Mouse (Mus musculus) ES-CJ7 (cell line): ENCODE measurements around the gene Mdga1.

Source experiments
- DNase-seq: peaks from one replicate; pipeline ENCODE4 v3.0.0; 2011; ENCODE audit warnings: low read depth, low spot score

The Mdga1 gene

GRCm38 (mm10) chr17:29920089-29920488 lies 49.8 kb downstream of the Mdga1 start:
- DNase-seq: no peak

- DNase-seq: no peak
Measured at GRCm38 (mm10) chr17:29919552-29919920, 50.4 kb downstream of the Mdga1 start.

GRCm38 (mm10) chr17:29918791-29919551 lies 50.9 kb downstream of the Mdga1 start:
- DNase-seq: no peak

DNA sequence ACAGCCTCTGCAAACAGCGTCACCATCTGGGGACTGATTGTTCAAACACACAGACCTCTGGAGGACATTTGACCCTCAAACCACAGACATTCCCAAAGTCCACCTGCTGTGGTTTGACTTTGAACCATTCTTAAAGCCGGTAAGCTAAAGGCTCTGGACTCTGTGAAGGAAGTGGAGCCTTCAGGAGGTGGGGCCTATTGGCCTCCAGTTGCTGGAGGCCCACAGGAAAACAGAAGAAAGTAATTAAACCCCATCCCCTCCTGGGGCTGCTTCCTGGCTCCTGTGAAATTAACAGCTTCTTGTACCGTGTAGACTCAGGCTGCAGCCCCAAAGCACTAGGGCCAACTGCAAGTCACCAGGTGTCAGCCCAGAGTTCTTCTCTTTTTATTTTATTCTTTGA lies 52.9 kb downstream of the Mdga1 start:
- DNase-seq: no peak

DNA sequence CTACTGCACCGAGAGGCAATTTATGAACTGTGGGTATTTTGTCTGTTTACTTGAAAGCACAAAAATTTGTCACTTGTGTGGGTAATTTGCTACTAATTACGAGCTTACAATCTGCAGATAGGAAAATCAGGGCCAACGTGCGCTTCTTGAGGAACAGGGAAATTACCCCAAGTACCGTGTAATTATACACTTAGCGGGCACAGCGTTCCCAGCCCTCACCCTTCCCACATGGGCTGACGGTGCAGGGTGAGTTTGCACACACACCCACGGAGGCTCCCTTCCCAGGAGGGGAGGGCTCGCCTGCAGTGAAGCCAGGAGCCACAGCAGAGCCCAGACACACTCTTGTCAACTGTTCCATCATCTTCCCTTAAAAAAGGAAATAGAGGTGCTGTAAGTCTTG lies 54.1 kb downstream of the Mdga1 start:
- DNase-seq: no peak

GRCm38 (mm10) chr17:29913301-29913965 lies 56.5 kb downstream of the Mdga1 start:
- peak; percentile 59 for DNase-seq

DNA sequence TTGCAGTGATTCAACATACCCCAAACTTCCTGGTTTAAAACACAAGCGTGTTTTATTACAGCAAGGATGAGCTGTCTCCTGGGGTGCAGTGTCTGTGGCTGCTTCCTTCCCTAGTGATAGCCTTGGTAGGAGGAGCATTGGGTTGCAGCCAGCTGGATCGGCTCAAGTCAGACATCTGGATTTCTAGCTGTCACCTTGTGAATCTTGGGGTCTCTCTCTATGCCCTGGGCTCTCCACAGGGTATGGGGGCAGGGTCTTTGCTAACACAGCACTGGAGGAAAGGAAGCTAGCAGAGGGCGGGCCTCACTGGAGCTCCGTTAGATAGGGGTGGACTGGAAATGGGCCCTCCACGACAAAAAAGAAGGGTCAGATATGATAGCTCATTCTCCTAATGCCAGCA lies 57.2 kb downstream of the Mdga1 start:
- no peak for DNase-seq

DNA sequence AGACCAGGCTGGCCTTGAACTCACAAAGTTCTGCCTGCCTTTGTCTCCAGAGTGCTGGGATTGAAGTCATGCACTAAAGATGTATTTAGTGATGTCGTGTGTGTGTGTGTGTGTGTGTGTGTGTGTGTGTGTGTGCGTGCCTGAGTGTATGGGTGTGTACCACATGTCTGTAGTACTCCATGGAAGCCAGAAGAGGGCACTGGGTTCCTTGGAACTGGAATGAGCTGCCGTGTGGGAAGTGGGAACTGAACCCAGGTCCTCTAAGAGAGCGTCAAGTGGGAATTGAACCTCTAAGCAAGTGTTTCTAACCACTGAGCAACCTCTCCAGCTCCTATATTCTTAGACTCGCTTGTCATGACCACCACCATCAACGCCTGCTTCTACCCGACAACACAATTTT lies 60.9 kb downstream of the Mdga1 start:
- DNase-seq: peak; percentile 41

- DNase-seq: no peak
Measured at GRCm38 (mm10) chr17:29904694-29905093, 65.2 kb downstream of the Mdga1 start.

GRCm38 (mm10) chr17:29902406-29903155 lies 67.3 kb downstream of the Mdga1 start:
- DNase-seq: no peak

GRCm38 (mm10) chr17:29900289-29900688 lies 69.6 kb downstream of the Mdga1 start:
- no peak for DNase-seq

DNA sequence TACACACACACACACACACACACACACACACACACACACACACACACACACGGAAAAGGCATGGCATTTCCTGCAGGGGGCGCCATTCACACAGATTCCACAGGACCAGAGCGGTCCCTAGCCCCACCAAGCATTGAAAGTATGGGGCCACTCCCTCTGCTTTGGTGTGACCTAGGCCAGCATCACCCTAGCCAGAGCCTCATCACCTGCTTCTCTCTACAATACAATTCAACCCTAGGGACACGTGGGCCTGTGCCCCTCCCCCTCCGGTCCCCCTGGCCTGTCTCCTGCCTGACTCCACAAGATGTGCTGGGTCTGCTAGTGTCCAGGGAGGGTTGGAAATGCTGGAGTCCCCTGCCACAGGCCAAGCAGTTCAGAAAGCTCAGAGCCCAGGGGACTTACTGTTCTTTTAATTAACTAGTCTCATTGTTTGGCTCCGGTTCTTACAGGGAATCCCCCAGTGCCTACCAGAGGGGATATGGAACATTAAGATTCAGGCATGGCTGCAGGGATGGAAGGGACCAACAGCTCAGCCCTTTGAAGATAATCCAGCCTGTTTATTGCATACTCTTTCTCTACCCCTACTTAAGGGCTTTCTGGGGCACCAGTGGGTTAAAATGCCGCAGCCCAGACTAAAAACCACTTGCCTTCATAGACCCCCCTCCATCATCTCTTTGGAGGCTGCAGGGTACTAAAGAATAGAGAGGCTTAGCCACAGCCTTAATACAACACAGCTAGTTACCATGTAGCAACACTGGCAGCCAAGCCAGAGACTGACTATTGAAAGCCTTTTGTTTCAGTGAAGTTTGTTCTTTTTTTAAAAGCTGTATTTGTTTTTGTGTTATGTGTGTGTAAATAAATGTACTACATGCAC lies 73.5 kb downstream of the Mdga1 start:
- peak; percentile 80 for DNase-seq

DNA sequence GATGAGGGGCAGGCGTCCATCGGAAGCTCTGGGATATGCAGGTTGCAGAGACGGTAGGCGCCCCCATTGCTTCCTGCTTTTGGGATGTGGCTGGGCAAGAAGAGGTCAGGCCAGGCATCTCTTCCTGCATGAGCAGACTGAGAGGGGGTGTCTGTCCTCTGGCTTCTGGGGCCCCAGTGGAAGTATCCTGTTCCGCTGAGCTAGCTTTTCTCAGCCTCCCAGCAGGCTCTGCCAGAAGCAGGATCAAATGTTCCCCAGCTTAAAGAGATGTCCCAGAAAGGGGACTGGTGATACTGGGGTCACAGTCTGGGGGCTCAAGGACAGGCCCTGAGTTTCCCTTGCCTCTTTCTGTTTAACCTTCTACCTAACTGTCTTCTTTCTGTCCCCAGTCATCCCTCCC lies 74.3 kb downstream of the Mdga1 start:
- no peak for DNase-seq

DNA sequence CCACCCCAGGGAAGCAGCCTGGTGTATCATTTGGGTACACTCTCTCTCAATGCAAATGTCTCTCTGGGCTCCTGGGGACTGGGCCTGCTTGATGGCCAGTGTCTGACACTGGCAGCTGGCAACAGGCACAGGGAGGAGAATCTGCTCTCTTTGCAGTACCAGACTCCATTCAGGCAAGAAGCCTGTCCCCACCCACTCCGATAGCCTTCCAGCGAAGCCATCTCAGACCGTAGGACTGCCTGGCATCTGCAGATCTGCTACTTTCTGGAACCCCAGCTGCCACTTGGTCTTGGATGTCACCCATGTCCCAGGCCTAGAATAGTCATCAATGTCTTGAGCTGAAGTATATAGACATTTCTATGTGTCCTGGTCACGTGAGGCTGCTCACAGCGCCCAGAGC lies 74.9 kb downstream of the Mdga1 start:
- DNase-seq: no peak

DNA sequence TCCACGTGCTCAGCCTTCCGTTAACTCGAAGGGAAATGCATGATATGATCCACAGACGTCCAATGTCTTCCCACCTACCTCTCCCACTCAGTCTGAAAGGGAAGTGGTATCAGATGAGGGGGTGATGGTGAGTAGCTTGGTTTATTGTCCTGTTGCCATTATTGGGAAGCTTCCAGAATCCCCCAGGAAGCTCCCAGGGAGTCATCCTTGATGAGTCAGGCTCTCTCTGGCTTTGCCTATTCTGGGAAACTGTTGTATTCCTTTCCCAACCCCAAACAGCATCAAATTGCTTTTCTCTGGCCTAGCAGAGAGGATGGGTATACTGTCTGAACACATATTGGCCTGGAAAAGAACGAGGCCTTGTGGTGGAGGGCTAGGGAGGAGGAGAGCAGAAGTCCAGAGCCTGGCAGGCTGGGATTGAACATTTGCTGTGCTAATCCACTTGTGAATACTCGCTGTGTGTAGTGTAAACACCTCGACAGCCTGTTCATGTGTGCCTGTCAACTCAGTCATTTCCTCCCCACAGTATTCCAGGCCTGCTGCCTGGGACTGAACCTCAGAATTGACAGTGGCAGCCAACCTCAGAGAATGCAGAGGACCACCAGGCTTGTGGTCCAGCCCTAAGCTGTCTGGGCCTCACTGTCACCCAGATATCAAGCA lies 79.3 kb downstream of the Mdga1 start:
- no peak for DNase-seq

GRCm38 (mm10) chr17:29888981-29889980 lies 80.6 kb downstream of the Mdga1 start:
- DNase-seq: peak; percentile 41

DNA sequence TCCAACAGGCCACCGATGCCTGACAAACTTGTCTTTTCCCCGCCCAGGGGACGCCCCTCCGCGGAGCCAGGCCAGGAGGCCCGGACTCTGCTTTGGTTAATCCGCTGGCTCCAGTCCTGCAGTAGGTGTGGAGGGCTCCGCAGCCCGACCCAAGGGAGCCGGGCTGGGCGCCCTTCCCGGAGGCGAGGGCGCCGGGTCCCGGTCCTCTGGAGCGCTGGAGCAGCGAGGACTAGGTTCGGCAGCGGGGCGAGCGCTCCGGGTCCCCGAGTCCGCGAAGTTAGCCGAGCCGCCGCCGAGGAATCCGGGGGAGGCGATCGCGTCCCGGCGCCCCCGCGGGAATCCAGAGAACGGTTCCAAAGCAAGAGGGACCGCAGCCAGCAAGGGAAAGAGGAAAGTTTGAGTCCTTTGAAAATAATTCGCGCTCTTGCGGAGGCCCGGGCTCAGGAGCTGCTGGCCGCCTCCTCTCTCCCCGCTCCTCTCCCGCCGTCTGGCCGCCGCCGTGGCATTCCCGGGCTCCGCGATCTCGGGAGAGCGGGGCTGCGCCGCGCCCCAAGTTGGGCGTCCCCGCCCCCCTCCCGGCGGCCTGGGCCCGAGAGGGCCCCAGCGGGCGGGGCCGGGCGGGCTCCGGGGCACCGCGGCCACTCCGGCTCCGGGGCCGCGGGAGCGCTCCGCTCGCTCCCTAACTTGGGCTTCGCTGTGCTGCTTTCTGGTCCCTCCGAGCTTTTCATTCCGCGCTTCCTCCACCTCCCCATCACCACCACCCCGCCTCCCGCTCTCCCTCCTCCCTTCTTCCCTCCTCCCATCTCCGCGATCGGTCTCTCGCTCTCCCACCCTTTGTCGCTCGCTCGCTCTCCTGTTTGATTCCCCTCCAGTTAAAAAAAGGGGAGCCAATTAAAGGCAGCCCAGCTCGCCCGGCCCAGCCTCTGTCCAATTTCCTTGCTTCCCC lies 81.7 kb downstream of the Mdga1 start:
- peak; percentile 63 for DNase-seq

DNA sequence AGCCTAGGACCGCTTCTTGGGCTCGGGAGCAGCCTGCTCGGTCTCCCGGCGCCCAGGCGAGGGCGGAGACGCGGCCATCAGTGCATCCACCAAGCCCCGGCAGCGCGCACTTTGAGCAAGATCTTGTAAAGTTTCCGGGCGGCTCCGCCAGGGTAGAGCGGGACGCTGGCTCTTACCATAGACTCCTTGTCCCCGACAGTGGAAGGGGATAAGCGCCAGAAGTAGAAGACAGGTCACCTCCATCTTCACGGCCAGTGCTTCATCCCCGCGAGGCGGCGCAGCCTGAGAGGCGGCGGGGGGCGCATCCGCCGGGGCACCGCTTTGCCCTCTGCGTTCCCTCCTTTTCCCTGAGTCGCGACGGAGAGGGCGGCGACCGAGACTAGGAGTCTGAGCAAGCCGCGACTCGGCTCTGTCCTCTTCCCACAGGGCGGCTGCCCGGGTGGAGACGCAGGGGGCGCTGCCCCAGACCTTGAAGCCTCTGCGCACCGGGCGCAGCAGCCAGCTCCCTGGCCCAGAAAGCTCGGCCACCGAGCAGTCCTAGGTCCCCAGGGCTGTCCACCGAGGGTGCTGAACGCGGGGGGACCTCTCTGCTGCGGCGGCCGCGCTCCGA lies 82.5 kb downstream of the Mdga1 start:
- peak; percentile 54 for DNase-seq
